Comparison of ENCODE assay signal across 8 mouse cellular contexts in genomic region chr13:12460881-12461729, GRCm38 (mm10). TPM values are rescaled to one million over a fixed set of nuclear protein-coding genes. Genes with fewer than 3 reads are reported as not detected.
DNase-seq lines count a peak whose midpoint lies in the region; ATAC-seq lines count a peak whose summit lies in the region.

No protein-coding gene starts in this region.

- H3K4me2 ChIP-seq in midbrain, embryonic 11.5 days, result peak overlapping the region; percentile 59

- intact Hi-C loops in left cerebral cortex, postnatal 4 days (cut with DNase I), result no loop called here

- 1% methylated on average over 59 of the region's 59 CpGs for WGBS in embryonic facial prominence, embryonic 10.5 days
- under 1% methylated on average over 59 of the region's 59 CpGs for WGBS in midbrain, embryonic 11.5 days

- peaks cover 13% of the 10 kb centered on the region for H3K4me1 ChIP-seq in embryonic facial prominence, embryonic 10.5 days
- no peaks in the 10 kb centered on the region for H3K4me1 ChIP-seq in midbrain, embryonic 11.5 days (ENCODE audit: control insufficient read depth, insufficient read depth, low read length)

- DNase-seq in adrenal gland, postnatal 14 days, result peak; percentile 98
- DNase-seq in embryonic facial prominence, embryonic 10.5 days (ENCODE audit: low spot score), result peak; percentile 94
- peak; percentile 93 for DNase-seq in kidney, adult 11 months
- peak; percentile 92 for DNase-seq in left cerebral cortex, postnatal 4 days
- DNase-seq in midbrain, embryonic 11.5 days (ENCODE audit: low spot score, missing footprints), result peak; percentile 97
- peak; percentile 82 for DNase-seq in right cerebral cortex, postnatal 4 days
- DNase-seq in yolk sac, embryonic 10.5 days (ENCODE audit: low spot score), result peak; percentile 94

- H3K9me3 ChIP-seq in embryonic facial prominence, embryonic 10.5 days, result no peaks in the 10 kb centered on the region
- no peaks in the 10 kb centered on the region for H3K9me3 ChIP-seq in midbrain, embryonic 11.5 days (ENCODE audit: control insufficient read depth, low read length)

- H3K27ac ChIP-seq in embryonic facial prominence, embryonic 10.5 days (replicated peaks), result peak overlapping the region; percentile 77
- H3K27ac ChIP-seq in midbrain, embryonic 11.5 days (ENCODE audit: low read depth, low read length), result no peak overlapping the region

- no peaks in the 10 kb centered on the region for H3K27me3 ChIP-seq in embryonic facial prominence, embryonic 10.5 days (replicated peaks; ENCODE audit: low read depth, poor library complexity, severe bottlenecking)
- H3K27me3 ChIP-seq in midbrain, embryonic 11.5 days (ENCODE audit: control insufficient read depth, insufficient read depth, low read length), result no peaks in the 10 kb centered on the region

- ATAC-seq in granulocyte monocyte progenitor cell, adult 5-6 weeks (replicated peaks; ENCODE audit: poor library complexity, severe bottlenecking), result peak; percentile 91
- peak; percentile 97 for ATAC-seq in midbrain, embryonic 11.5 days (ENCODE audit: low FRiP score)

- H3K4me3 ChIP-seq in embryonic facial prominence, embryonic 10.5 days, result peak overlapping the region; percentile 82
- peak overlapping the region; percentile 62 for H3K4me3 ChIP-seq in midbrain, embryonic 11.5 days (ENCODE audit: low read depth, low read length)

- peak overlapping the region; percentile 65 for H3K9ac ChIP-seq in midbrain, embryonic 11.5 days (ENCODE audit: low read length)

- H3K36me3 ChIP-seq in embryonic facial prominence, embryonic 10.5 days (replicated peaks), result no peaks in the 10 kb centered on the region
- H3K36me3 ChIP-seq in midbrain, embryonic 11.5 days (ENCODE audit: control insufficient read depth, insufficient read depth, low read length), result no peaks in the 10 kb centered on the region

RNA-seq across cellular contexts. Expression of gene Lgals8, which starts 3.6 kb away (rescaled TPM):
- 59.3 and 67.7 TPM in 2 replicates for total RNA-seq in adrenal gland, postnatal 14 days (2021)
- 7.8 and 9.0 TPM in 2 replicates for polyA plus RNA-seq in embryonic facial prominence, embryonic 10.5 days (2016; fragmentation: Nextera tagmentation; extraction: Ambion mirVana)
- total RNA-seq in granulocyte monocyte progenitor cell, adult 5-6 weeks (2014; fragmentation: Nextera tagmentation), result 16.1 and 23.9 TPM in 2 replicates
- 33.5 and 36.8 TPM in 2 replicates for total RNA-seq in granulocyte monocyte progenitor cell, adult 5-6 weeks (2017)
- 10 to 100 TPM; 27.8 to 30.4 TPM for total RNA-seq in left cerebral cortex, postnatal 4 days (2021)
- 10.5 and 13.8 TPM in 2 replicates for polyA plus RNA-seq in midbrain, embryonic 11.5 days (2014; fragmentation: Nextera tagmentation; extraction: Ambion mirVana)

RNA-seq across cellular contexts. Expression of gene Edaradd, which starts 59.1 kb away (rescaled TPM):
- 0.19 and 0.45 TPM in 2 replicates for total RNA-seq in adrenal gland, postnatal 14 days (2021)
- polyA plus RNA-seq in embryonic facial prominence, embryonic 10.5 days (2016; fragmentation: Nextera tagmentation; extraction: Ambion mirVana), result 2.6 and 2.7 TPM in 2 replicates
- 0.58 and 1.1 TPM in 2 replicates for total RNA-seq in granulocyte monocyte progenitor cell, adult 5-6 weeks (2014; fragmentation: Nextera tagmentation)
- 0.60 and 0.62 TPM in 2 replicates for total RNA-seq in granulocyte monocyte progenitor cell, adult 5-6 weeks (2017)
- total RNA-seq in left cerebral cortex, postnatal 4 days (2021), result 1 to 10 TPM; 2.6 to 3.4 TPM
- polyA plus RNA-seq in midbrain, embryonic 11.5 days (2014; fragmentation: Nextera tagmentation; extraction: Ambion mirVana), result 2.2 and 3.2 TPM in 2 replicates
